Mouse (Mus musculus): ENCODE data around the gene Alms1. TPM values are rescaled to one million over a fixed set of nuclear protein-coding genes. Genes with fewer than 3 reads are reported as not detected.

Gene Alms1
- 1.1 and 1.7 TPM in 2 replicates for polyA plus RNA-seq (2012)

DNA sequence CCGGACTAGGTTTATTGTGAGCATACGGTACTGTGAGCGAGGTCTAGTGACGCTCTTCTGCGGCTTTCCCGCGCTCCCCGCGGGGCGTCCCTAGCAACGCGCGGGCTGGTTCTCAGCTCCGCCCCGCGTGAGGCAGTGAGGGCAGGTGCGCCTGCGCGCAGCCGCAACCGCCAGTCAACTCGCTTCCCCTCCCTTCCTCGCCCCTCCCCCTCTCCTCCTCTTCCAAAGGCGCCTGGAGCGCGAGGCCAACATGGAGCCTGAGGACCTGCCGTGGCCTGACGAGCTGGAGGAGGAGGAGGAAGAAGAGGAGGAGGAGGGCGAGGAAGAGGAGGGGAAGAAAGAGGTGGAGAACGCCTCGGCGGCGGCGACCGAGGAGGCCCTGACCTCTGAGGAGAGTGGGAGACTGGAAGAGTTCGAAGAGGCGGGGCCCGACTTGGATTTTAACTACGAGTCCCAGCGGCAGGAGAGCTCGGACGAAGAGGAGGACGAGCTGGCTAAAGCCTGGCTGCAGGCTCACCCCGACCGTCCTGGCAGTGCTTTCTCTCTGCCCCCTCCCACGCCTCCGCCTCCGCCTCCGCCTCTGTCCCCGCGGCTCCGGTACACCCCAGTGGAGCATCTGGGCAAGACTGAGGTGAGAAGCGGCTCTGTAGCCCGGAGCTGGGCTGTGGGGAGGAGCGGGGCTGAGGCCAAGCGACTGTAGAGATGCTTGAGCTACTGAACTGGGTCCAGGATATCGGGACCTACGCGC, at the start of gene Alms1:
Gene Alms1, plus strand, starts transcription at position 136 of the 748 bp plus-strand sequence.

DNA sequence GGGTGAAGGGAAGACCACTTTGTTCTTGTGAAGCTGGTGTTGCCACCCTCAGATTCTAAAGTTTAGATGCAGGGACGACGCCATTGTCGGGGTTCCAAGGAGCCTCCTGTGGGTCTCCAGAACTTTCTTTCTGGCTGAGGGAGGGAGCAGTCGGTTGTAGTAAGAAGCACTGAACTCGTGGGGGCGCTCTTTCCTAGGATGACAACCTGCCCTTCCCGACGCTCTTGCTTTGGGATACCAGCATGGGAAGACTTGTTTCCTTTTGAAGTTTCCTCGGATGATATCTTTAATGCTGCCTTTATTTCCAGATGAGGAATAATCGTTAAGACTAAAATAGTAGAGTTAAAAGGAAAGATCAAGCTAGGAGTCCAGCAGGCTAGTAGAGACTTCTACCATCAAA, 125.8 kb downstream of the Alms1 start, which contains the start of gene Nat8f7:
Gene Nat8f7, minus strand, starts transcription at position 101 of the 400 bp plus-strand sequence.

Other genes with a start within 250 kb of the Alms1 start
- gene Rab11fip5, start 212.9 kb upstream of the Alms1 start, polyA plus RNA-seq (2012), result 11.6 and 15.0 TPM in 2 replicates
- not detected in 2 replicates for gene Noto, start 163.6 kb upstream of the Alms1 start, polyA plus RNA-seq (2012)
- 20.2 and 23.5 TPM in 2 replicates for gene Smyd5, start 155.5 kb upstream of the Alms1 start, polyA plus RNA-seq (2012)
- 55.0 and 64.0 TPM in 2 replicates for gene Cct7, start 136.0 kb upstream of the Alms1 start, polyA plus RNA-seq (2012)
- 22.2 and 26.2 TPM in 2 replicates for gene Pradc1, start 135.6 kb upstream of the Alms1 start, polyA plus RNA-seq (2012)
- not detected in 2 replicates for gene Fbxo41, start 84.5 kb upstream of the Alms1 start, polyA plus RNA-seq (2012)
- gene Egr4, start 73.9 kb upstream of the Alms1 start, polyA plus RNA-seq (2012), result 13.3 and 13.8 TPM in 2 replicates
- not detected in 2 replicates for gene Nat8f7, start 125.7 kb downstream of the Alms1 start, polyA plus RNA-seq (2012)
- not detected in 2 replicates for gene Nat8f3, start 178.2 kb downstream of the Alms1 start, polyA plus RNA-seq (2012)
- gene Nat8f6, start 233.4 kb downstream of the Alms1 start, polyA plus RNA-seq (2012), result not detected in 2 replicates
- not detected in 2 replicates for gene Nat8f5, start 233.4 kb downstream of the Alms1 start, polyA plus RNA-seq (2012)
- gene Nat8, start 244.6 kb downstream of the Alms1 start, polyA plus RNA-seq (2012), result not detected in 2 replicates

Measured in megakaryocyte-erythroid progenitor cell, adult 5 weeks (primary cell).